Mouse (Mus musculus): ENCODE measurements around the gene C130026I21Rik.
"Not testable (repeated sequence)": the region's sequence is repeated elsewhere in the genome, so short reads cannot be mapped to it uniquely, and the experiment has no call there.

- TF ChIP-seq FLI1 (IDR thresholded peaks at IDR 0.05; ENCODE audit: low read length); GATA1 (IDR thresholded peaks at IDR 0.05; ENCODE audit: borderline replicate concordance, low read length): not testable (repeated sequence)
Observed at GRCm38 (mm10) chr1:85030211-85030610, 240.2 kb downstream of the C130026I21Rik start.
